Mouse (Mus musculus): Measurements from ENCODE around the gene Rer1. TPM values are rescaled to one million over a fixed set of nuclear protein-coding genes. Genes with fewer than 3 reads are reported as not detected.
A peak's percentile ranks its signal among the peaks of the same experiment; 100 is the strongest.

Gene Rer1
- polyA plus RNA-seq, 1 experiment, result 86.9 TPM

DNA sequence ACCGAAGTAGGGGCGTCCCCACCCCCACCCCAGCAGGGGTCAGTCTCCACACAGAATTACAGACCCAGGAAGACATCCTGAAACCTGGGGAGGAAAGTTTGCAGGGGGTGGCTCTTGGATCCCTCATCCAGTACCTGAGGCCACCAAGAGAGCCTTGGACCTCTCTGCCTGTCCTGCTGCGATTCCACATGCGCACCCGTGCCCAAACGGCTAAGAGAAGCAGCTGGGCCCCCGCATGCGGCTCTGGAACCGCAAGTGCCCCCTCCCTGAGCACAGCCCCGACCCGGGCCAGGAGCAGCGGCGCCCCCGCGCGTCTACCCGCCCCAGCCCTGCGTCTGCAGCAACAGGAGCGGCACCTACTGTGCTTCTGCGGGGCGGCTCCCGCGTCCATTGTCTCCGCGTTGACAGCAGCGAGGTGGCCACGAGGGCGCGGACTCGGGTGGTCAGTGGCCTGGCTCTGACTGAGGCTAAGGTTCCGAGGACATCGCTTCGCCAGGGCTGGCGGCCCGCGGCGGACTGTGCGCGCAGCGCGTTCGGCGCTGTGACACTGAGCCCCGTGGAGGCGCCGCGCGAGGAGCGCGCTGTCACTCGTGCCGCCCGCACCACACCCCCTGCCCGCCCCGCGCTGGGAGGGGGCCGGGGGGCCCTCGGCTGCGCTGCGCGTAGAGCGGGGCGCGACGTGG lies 43.4 kb downstream of the Rer1 start:
- Histone ChIP-seq H3K27ac (ENCODE audit: insufficient read depth, low read length) (peak overlapping the region; percentile 28; the same call in 1 of the 2 replicates), H3K4me1 (ENCODE audit: control insufficient read depth, insufficient read depth, low read length) (peaks cover 9% of the 10 kb centered on the region), H3K4me3 (ENCODE audit: insufficient read depth, low read length) (peak overlapping the region; percentile 66)
- TF ChIP-seq POLR2A (IDR thresholded peaks at IDR 0.05; ENCODE audit: extremely low read depth, insufficient read depth, low read length) (no peak), CTCF (IDR thresholded peaks at IDR 0.05; ENCODE audit: extremely low read depth, insufficient read depth, low read length) (no peak)

DNA sequence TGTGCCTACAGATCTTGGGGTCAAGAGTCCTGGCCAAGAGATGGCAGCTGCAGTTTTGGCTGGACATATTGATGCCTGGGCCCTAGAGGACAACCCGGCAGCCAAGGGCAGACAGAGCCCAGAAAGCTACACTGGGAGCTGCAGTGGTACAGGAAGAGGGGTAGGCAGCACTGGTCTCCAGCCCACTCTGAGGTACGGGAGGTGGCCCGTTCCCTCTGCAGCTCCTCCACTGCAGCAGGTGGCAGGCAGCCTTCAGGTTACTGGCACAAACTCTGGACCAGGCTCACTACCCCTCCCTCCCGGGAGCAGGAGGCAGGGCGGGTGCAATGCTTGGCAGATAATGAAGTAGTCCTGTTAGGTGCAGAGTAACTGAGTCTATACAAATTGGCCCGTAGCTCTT lies 45.5 kb downstream of the Rer1 start:
- TF ChIP-seq POLR2A (IDR thresholded peaks at IDR 0.05; ENCODE audit: extremely low read depth, insufficient read depth, low read length) (no peak), CTCF (IDR thresholded peaks at IDR 0.05; ENCODE audit: extremely low read depth, insufficient read depth, low read length) (no peak)
- H3K4me3 ChIP-seq (ENCODE audit: insufficient read depth, low read length), result peak overlapping the region; percentile 30
- H3K4me1 ChIP-seq (ENCODE audit: control insufficient read depth, insufficient read depth, low read length), result peaks cover 9% of the 10 kb centered on the region
- H3K27ac ChIP-seq (ENCODE audit: insufficient read depth, low read length), result peak overlapping the region; percentile 97

DNA sequence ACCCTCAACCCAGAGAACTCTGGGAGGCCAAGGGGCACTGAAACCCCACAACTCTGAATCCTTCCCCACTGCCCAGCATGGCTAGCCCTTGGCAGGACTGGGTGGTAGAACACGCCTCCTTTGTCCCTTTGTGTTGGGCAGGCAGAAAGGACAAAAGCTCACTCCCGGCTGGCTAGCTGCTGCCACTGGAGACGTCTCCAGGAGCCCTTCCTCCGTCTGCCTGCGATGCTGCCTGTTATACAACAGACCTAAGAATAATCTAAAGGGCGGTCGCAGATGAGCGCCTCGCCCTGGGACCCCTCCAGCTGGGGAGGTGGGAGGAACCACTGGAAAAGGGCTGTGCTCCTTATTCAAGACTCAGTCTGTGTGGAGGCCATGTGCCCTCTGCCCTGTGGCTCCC lies 46.0 kb downstream of the Rer1 start:
- peak overlapping the region; percentile 97 for H3K27ac ChIP-seq (ENCODE audit: insufficient read depth, low read length)
- peak overlapping the region; percentile 30 for H3K4me3 ChIP-seq (ENCODE audit: insufficient read depth, low read length)
- H3K4me1 ChIP-seq (ENCODE audit: control insufficient read depth, insufficient read depth, low read length), result peaks cover 9% of the 10 kb centered on the region
- TF ChIP-seq POLR2A (IDR thresholded peaks at IDR 0.05; ENCODE audit: extremely low read depth, insufficient read depth, low read length) (peak; percentile 59; the same call in 1 of the 2 replicates), CTCF (IDR thresholded peaks at IDR 0.05; ENCODE audit: extremely low read depth, insufficient read depth, low read length) (no peak)

DNA sequence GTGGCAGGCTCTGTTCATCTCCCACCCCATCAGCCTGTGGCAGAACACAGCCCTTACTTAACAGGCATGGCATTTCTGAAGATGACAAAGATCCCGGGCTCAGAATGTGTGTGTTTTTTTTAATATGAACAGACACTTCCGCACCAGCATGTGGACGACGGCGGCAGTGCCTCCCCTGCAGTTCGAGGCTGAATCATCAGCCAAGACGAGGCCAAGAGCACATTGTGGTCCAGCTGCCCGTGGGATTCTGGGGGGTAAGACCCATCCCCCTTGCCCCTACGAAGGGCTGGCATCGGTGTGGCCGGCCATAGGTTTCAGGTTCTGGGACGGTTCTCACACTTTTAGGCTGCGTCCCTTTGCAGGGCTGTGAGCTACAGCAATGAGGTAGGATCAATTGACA lies 51.4 kb downstream of the Rer1 start:
- TF ChIP-seq CTCF (IDR thresholded peaks at IDR 0.05; ENCODE audit: extremely low read depth, insufficient read depth, low read length) (no peak), POLR2A (IDR thresholded peaks at IDR 0.05; ENCODE audit: extremely low read depth, insufficient read depth, low read length) (no peak)
- H3K27ac ChIP-seq (ENCODE audit: insufficient read depth, low read length), result no peak overlapping the region
- no peak overlapping the region for H3K4me3 ChIP-seq (ENCODE audit: insufficient read depth, low read length)
- peaks cover 4% of the 10 kb centered on the region for H3K4me1 ChIP-seq (ENCODE audit: control insufficient read depth, insufficient read depth, low read length)

DNA sequence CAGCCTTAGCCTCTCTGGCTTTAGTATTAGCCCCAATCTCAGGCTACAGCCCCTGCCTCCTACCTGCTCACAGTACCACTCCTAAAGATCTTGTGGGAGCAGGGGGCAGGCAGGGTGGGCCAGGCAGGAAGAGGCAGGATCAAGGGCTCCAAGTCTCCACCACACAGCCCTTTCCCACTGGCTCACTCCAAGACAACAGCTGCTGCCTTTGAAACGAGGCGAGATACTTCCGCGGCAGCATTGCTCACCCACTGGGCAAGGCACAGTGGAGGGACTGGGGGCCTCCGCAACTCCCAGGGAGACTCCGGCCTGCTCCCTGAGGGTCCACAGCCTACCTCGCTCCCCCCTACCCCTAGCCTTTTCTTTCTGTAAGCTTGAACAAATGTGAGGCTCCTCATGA lies 52.0 kb downstream of the Rer1 start:
- Histone ChIP-seq H3K4me1 (ENCODE audit: control insufficient read depth, insufficient read depth, low read length) (peaks cover 2% of the 10 kb centered on the region; the same call in 1 of the 2 replicates), H3K27ac (ENCODE audit: insufficient read depth, low read length) (no peak overlapping the region), H3K4me3 (ENCODE audit: insufficient read depth, low read length) (no peak overlapping the region)
- TF ChIP-seq CTCF (IDR thresholded peaks at IDR 0.05; ENCODE audit: extremely low read depth, insufficient read depth, low read length) (no peak), POLR2A (IDR thresholded peaks at IDR 0.05; ENCODE audit: extremely low read depth, insufficient read depth, low read length) (no peak)

DNA sequence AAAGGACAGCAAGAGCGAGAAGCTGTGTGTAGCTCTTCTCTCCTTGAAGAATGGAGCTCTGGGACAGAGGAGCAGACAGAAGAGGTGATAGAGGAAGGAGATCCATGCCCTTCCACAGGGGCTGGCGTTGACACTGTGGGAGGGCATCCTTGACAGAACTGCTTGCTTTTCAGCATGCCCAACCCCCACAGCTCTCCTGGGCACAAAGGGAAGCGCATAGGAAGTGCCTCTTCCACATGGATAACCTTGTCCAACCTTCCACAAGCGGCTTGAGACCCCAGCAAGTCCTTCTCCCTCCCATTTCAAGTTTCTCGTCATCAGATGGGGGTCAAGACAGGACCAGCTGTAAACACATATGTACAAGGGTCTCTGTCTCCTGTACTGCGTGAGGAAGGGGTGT lies 53.1 kb downstream of the Rer1 start:
- TF ChIP-seq POLR2A (IDR thresholded peaks at IDR 0.05; ENCODE audit: extremely low read depth, insufficient read depth, low read length), result no peak
- TF ChIP-seq CTCF (IDR thresholded peaks at IDR 0.05; ENCODE audit: extremely low read depth, insufficient read depth, low read length), result no peak
- Histone ChIP-seq H3K4me3 (ENCODE audit: insufficient read depth, low read length) (no peak overlapping the region), H3K4me1 (ENCODE audit: control insufficient read depth, insufficient read depth, low read length) (peaks cover 4% of the 10 kb centered on the region), H3K27ac (ENCODE audit: insufficient read depth, low read length) (no peak overlapping the region)

DNA sequence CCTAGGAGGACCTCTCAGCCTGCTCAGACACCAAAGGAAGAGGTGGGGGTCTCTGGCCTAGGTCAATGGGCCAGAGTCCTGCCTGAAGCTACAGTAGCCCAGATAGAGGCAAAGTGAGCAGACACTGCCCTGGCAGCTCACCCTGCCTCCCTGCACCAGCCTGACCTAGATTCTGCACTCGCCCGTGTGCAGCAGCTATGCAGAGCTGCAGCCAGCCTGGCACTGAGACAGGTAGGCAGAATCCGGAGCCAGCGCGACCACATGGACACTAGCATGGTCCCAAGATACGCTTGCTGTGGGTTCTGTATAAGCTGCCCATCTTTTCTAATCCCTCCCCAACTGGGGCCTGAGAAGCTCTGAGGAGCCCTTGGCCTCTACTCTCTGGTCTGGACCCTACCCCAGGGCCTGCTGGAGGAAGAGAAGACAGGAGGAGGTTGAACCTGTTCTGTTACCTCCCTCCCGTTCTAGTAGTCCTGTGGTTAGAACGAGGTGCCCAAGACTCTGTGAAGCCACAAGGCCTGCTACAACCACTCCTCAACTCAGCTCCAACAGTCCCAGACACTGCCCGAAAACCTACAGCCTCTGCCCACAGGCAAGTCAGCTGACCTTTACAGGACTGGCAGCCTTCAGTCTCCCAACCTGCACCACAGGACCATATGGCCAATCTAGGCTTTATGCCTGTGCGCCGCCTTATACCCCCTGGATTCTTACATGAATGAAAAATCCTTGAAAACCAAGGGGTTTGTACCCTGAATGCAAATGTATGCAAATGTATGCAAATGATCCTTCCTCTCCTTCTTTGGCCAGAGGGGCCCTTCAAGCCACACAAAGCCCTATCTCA lies 61.8 kb downstream of the Rer1 start:
- Histone ChIP-seq H3K4me1 (ENCODE audit: control insufficient read depth, insufficient read depth, low read length) (peaks cover 7% of the 10 kb centered on the region), H3K27ac (ENCODE audit: insufficient read depth, low read length) (no peak overlapping the region), H3K4me3 (ENCODE audit: insufficient read depth, low read length) (no peak overlapping the region)
- TF ChIP-seq CTCF (IDR thresholded peaks at IDR 0.05; ENCODE audit: extremely low read depth, insufficient read depth, low read length) (no peak), POLR2A (IDR thresholded peaks at IDR 0.05; ENCODE audit: extremely low read depth, insufficient read depth, low read length) (no peak)

Other genes starting within 250 kb of the Rer1 start
- 2.3 and 2.5 TPM in 2 replicates for gene Ttc34, start 248.9 kb downstream of the Rer1 start, polyA plus RNA-seq (2012; rRNA removed)
- 1.1 and 1.2 TPM in 2 replicates for gene Mmel1, start 216.8 kb downstream of the Rer1 start, polyA plus RNA-seq (2012; rRNA removed)
- 152 and 155 TPM in 2 replicates for gene Fam213b, start 187.2 kb downstream of the Rer1 start, polyA plus RNA-seq (2012; rRNA removed)
- 2.3 TPM in 2 replicates for gene Tnfrsf14, start 157.8 kb downstream of the Rer1 start, polyA plus RNA-seq (2012; rRNA removed)
- 25.9 and 28.2 TPM in 2 replicates for gene Hes5, start 125.5 kb downstream of the Rer1 start, polyA plus RNA-seq (2012; rRNA removed)
- gene Pank4, start 122.3 kb downstream of the Rer1 start, polyA plus RNA-seq (2012; rRNA removed), result 64.5 and 68.2 TPM in 2 replicates
- gene Plch2, start 29.6 kb downstream of the Rer1 start, polyA plus RNA-seq (2012; rRNA removed), result 66.4 and 70.6 TPM in 2 replicates
- 17.8 and 19.5 TPM in 2 replicates for gene Pex10, start 19.4 kb downstream of the Rer1 start, polyA plus RNA-seq (2012; rRNA removed)
- gene Morn1, start 195 bp upstream of the Rer1 start, polyA plus RNA-seq (2012; rRNA removed), result 12.4 and 16.0 TPM in 2 replicates
- 69.0 and 70.3 TPM in 2 replicates for gene Ski, start 136.2 kb upstream of the Rer1 start, polyA plus RNA-seq (2012; rRNA removed)
- 36.5 and 37.5 TPM in 2 replicates for gene Faap20, start 163.4 kb upstream of the Rer1 start, polyA plus RNA-seq (2012; rRNA removed)